Comparison of ENCODE assay signal across 24 mouse cellular contexts in genomic region chr12:111555357-111555756, GRCm38 (mm10).
"Had no signal": no experiment of that assay in that cellular context is flagged by ENCODE, and none has a peak within 500 bp of the region (broad histone marks: within the 10 kb centered on the region; RNA-seq: fewer than 3 reads in every experiment).

No protein-coding gene starts in this region.

- H3K36me3 ChIP-seq: heart, embryonic 13.5 days; heart, embryonic 15.5 days; hindbrain, embryonic 13.5 days; hindbrain, embryonic 15.5 days; intestine, embryonic 15.5 days; limb, embryonic 13.5 days; limb, embryonic 15.5 days; liver, embryonic 12.5 days had no signal

- H3K9ac ChIP-seq: heart, embryonic 13.5 days; heart, embryonic 15.5 days; hindbrain, embryonic 13.5 days; hindbrain, embryonic 15.5 days; intestine, embryonic 15.5 days; limb, embryonic 13.5 days; limb, embryonic 15.5 days; liver, embryonic 12.5 days; liver, embryonic 14.5 days had no signal

- H3K9me3 ChIP-seq: heart, embryonic 13.5 days; heart, embryonic 15.5 days; hindbrain, embryonic 13.5 days; hindbrain, embryonic 15.5 days; intestine, embryonic 15.5 days; limb, embryonic 13.5 days; limb, embryonic 15.5 days; liver, embryonic 12.5 days had no signal

- DNase-seq: gastrocnemius, adult 2 months; gastrocnemius, postnatal 10 days; gastrocnemius, postnatal 25 days; heart, adult 2 months; heart, postnatal 14 days; heart, postnatal 36 days; kidney, adult 18-20 months; kidney, adult 8-10 months; kidney, postnatal 10 days; kidney, postnatal 25 days; kidney, postnatal 4 days; layer of hippocampus, postnatal 36 days; left cerebral cortex, postnatal 4 days had no signal

- H3K4me3 ChIP-seq: gastrocnemius, adult 2 months; heart, adult 2 months; heart, embryonic 13.5 days; heart, embryonic 15.5 days; hindbrain, embryonic 13.5 days; hindbrain, embryonic 15.5 days; intestine, embryonic 15.5 days; layer of hippocampus, adult 2 months; limb, embryonic 13.5 days; limb, embryonic 15.5 days; liver, embryonic 12.5 days had no signal

- H3K4me1 ChIP-seq: limb, embryonic 13.5 days had no signal

- H3K27me3 ChIP-seq: heart, embryonic 13.5 days; heart, embryonic 15.5 days; hindbrain, embryonic 13.5 days; hindbrain, embryonic 15.5 days; intestine, embryonic 15.5 days; limb, embryonic 13.5 days; limb, embryonic 15.5 days; liver, embryonic 12.5 days had no signal

- H3K27ac ChIP-seq: gastrocnemius, adult 2 months; heart, adult 2 months; heart, embryonic 13.5 days; heart, embryonic 15.5 days; hindbrain, embryonic 13.5 days; hindbrain, embryonic 15.5 days; hindbrain, postnatal 0 days; intestine, embryonic 15.5 days; layer of hippocampus, adult 2 months; limb, embryonic 13.5 days; limb, embryonic 15.5 days; liver, embryonic 12.5 days; liver, embryonic 14.5 days had no signal
